Mouse (Mus musculus) adrenal gland, adult 10 weeks (tissue): ENCODE results near the gene Bcl2l2. TPM values are rescaled to one million over a fixed set of nuclear protein-coding genes. Genes with fewer than 3 reads are reported as not detected.

Experiments used
- polyA plus RNA-seq: library from polyadenylated mRNA; stranded (reverse); fragments of 350-450 nt; fragmentation: Illumina TruSeq; extraction: RNeasy Lipid Tissue Mini Kit (QIAGEN cat#74804); gene quantifications from one replicate; pipeline ENCODE4 v1.2.3, GENCODE M21; 2014; ENCODE audit warnings: low read depth, low replicate concordance

Bcl2l2 gene
- polyA plus RNA-seq = 25.8 TPM

DNA sequence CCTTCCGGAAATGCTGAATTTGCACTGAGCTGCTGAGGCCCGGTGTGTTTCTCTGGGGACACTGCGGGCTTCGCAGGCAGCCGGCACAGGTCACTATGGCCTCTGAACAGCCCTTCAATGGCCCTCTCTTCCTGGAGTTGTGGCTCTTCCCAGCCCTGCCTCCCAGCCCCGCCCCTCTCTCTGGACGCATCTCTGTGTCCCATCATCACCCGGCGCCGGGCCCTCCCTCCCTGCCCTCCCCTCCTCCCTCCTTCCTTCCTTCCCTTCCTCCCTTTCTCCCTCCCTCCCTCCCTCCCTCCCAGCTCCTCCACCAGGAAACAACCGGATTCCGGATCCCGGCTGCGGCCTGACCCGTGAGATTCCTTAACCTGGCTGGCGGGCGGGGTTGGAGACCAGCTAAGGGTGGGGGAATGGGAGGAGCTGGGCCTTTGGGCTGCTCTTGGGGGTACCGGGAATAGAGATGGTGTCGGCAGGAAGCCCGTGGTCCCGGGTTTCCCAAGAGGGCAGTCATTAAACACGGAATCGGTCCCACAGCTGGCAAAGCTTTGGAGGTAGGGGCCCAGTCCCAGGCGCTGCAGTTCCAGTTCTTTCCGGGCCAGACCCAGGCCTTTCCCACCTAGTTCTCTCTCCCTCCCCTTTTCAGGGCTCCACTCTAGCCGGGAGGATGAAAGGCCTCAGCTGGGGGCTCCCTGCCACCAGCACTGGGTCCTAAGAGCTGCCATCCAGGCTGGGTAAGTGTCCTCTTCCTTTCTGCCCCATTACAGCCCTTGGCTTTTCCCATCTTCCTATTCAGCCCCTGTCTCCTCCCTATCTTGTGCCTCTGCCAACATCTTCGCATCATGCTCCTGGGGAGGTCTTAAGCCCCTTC lies at the start of gene Bcl2l2, which contains the start of gene Gm20521:
Bcl2l2 (plus strand) TSS at position 224 of the 868 bp plus-strand sequence.
Gm20521 (plus strand) TSS at position 288 of the 868 bp plus-strand sequence.

DNA sequence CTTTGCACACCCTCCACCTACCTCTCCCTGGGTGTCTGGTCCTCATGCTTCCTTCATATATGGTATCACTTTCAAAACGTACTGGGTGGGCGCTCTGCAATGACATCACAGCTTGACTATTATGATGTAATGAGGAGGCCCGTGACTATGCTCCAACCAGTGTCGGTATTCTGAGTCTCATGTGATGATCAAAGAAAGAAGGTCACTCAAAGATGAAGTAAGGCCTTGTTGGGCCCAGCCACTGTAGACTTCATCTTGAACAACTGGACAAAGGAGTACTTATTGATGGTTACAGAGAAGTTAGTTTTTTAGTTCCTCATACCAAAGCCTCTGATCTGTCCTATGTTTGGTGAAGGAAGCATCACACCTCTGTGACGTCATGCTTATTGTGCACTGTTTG lies 12.3 kb upstream of the Bcl2l2 start, which contains the start of gene Homez:
Homez (minus strand) TSS at position 101 of the 400 bp plus-strand sequence.

DNA sequence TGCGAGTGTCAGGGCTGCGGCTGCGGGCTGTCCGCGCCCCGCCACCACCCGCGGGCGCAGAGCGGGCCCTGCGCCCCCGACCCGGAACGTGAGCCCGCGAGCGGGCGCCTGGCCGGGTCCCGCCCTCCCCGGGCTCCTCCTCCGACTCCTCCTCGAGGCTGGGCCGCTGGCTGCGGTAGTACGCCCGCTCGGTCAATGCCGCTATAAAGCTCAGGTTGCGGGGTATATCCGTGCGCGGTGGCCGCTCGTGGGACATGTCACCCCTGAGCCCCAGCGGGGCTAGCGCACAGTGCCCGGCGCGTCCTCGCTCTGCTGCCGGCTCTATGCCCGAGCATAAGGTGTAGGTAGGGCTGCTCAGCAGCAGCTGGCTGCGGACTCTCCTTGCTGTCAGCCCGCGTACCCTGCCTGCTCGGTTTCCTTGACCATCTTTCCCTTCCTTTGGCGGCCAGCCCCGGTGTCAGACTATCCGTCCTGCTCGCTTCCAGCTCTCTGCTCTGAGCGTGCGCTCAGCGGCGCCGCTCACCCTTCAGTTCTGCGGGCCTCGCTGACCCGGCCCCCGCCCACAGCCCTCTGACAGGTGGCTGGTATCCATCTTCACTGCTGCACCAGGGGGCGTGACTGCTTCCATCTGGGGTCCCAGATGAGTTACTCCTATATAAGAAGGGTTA lies 6.0 kb upstream of the Bcl2l2 start, which contains the start of gene Ppp1r3e:
Ppp1r3e (minus strand) TSS at position 503 of the 668 bp plus-strand sequence.

DNA sequence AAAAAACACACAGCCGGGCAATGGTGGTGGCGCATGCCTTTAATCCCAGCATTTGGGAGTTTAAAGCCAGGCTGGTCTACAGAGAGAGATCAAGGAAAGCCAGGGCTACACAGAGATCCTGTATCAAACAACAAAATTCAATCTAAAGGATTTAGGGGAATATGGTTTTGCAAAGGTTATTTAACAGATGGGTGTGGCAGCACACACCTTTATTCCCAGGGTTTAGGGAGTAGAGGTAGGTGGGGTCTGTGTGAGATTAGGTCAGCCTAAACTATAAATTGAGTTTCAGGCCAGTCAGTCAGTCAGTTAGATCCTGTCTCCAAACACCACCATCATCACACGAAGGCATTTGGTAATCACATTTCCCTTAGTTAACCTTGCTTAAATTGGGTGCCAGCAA lies 9.0 kb downstream of the Bcl2l2 start, which contains the start of gene Pabpn1:
Pabpn1 (plus strand) TSS at position 301 of the 400 bp plus-strand sequence.

DNA sequence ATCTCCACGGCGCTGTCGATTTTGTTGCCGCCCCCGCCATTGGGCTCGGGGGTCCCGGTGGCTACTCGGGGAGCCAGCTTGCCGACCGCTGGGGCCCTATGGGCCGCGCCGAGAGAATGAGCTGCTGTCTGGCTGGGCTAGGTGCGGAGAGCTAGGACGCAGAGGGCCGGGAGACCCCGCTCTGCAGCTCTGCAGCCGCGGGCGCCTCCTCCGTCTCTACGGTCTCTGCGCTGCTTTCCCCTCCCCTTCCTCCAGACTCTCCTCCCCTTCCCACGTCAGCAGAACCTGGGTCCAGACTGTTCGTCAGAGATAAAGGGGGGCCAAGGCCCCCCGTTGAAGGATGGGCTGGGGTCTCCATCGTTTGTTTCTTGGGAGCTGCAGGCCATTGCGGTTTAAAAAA lies 29.7 kb downstream of the Bcl2l2 start, which contains the start of gene Slc22a17:
Slc22a17 (minus strand) TSS at position 247 of the 400 bp plus-strand sequence.

DNA sequence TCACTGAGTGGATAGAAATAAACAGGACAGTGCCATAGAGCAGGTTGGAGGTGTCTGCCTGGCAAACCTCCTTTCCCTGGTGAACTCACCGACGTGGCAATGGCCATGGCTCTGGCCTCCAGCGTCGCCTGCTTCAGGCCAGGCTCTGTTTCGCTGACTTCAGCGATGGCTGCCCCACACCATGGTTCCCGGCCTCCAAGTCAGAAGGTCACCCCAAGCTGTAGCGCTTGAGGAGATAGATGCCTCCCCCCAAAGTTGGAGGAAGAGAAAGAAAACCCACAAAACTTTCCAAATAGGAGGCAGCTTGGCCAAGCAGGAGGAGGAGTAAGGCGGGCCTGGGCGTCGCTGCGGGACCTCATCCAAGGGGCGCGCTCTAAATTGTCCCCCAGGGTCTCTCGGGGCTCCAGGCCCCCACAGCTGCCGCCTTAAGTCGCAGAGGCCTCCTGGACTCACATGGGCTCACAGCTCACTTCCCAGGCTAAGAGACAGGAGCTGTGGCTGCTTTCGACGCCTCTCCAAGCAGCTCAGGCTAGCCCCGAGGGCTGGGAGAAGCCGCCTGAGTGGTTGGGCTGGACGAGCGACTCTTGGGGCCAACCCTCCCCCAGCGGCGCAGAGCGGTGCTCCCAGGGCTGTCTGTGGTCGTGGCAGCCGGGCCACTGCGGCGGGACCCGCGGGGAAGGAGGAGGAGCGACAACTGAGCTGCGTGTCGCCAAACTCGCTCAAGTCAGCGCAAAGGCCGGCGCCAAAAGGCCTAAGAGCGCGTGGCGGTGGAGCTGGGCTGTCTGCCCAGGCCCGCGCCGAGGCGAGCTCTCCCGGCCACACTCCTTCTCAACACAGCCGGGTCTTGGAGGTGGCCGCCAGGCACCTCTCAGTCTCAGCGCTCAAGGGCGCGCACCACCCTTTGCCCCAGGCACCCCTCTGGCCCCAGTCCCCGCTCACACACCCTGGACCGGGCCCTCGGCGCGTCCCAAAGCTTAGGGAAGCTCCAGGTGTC lies 42.5 kb downstream of the Bcl2l2 start, which contains the start of gene Efs:
Efs (minus strand) TSS at position 778 of the 994 bp plus-strand sequence.

DNA sequence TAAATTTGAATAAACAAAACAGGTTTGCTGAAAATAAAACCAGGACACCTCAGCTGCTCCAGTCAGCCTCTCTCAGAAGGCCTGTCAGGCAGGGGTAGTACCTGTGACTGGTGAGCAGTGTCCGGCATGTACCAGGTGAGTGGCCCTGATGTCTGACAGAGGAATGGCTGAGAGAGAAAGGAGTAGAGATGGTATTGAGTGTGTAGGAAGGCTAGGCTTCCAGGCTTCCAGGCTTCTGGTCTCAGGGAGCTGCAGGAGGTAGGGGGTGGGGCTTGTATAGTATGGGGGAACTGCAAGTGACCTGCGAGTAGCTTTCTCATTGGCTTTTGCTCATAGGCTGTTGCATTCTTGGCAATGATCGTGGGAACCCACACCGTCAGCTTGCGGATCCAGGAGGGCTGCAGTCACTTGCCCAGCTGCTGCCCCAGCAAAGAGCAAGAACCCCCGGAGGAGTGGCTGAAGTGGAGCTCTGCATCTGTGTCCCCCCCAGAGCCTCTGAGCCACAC lies 49.5 kb downstream of the Bcl2l2 start, which contains the start of gene Il25:
Il25 (plus strand) TSS at position 51 of the 506 bp plus-strand sequence.

DNA sequence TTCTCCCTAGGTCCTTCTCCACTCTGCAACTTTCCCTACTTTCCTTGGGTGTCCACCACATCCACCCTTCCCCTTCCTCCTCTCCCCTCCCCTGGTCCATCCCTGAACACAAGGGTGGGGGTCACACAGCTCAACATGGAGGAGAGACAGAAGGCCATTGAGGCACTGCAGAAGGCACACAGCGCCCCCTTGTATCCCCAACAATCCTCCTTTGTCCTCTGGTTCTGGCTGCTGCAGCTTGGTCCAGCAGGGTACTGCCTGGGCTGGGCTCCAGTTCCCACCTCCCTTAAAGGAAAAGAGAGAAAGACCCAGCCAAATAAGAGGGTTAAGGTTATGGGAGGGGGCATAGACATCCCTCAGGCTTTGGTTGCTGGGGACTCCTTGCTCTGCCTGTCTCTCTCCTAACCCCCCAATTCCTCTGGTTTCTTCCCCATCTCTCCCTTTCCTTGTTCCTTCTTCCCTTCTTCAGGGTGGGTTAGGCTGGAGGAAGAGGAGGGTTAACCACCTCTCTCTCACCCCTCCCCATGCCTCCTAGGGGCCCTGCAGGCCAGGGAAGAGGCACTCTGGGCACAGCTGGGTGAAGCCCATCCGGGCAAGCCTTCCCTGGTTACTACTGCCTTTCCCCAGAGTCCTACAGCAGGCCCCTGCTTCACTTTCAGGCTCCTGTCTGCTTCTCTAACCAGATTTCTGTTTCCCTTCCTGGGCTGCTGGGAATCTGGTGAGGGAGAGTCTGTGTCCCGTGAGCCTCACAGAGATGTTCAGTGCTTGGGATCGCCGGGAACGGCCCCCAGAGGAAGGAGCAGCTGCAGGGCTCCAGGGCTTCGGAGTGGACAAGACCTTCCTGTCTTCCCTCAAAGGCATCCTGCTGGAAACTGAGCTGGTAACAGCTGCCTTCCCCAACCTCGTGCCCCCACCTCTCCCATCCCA lies 53.0 kb downstream of the Bcl2l2 start, which contains the start of gene Cmtm5:
Cmtm5 (plus strand) TSS at position 358 of the 927 bp plus-strand sequence.

Other genes starting within 250 kb of the Bcl2l2 start
- not detected for gene Gm17606, start 242.4 kb upstream of the Bcl2l2 start, polyA plus RNA-seq
- gene Cdh24, start 242.0 kb upstream of the Bcl2l2 start, polyA plus RNA-seq = 0.17 TPM
- 26.5 TPM for gene 1700123O20Rik, start 197.2 kb upstream of the Bcl2l2 start, polyA plus RNA-seq
- 163 TPM for gene Acin1, start 196.4 kb upstream of the Bcl2l2 start, polyA plus RNA-seq
- not detected for gene Gm29776, start 184.5 kb upstream of the Bcl2l2 start, polyA plus RNA-seq
- not detected for gene Cebpe, start 171.2 kb upstream of the Bcl2l2 start, polyA plus RNA-seq
- 16.3 TPM for gene Slc7a8, start 101.4 kb upstream of the Bcl2l2 start, polyA plus RNA-seq
- not detected for gene Rnf212b, start 69.2 kb upstream of the Bcl2l2 start, polyA plus RNA-seq
- 11.6 TPM for gene Homez, start 12.4 kb upstream of the Bcl2l2 start, polyA plus RNA-seq
- gene Ppp1r3e, start 5.8 kb upstream of the Bcl2l2 start, polyA plus RNA-seq = 9.8 TPM
- gene Gm20521, start 64 bp downstream of the Bcl2l2 start, polyA plus RNA-seq = not detected
- gene Pabpn1, start 9.1 kb downstream of the Bcl2l2 start, polyA plus RNA-seq = 49.7 TPM
- 1.6 TPM for gene Slc22a17, start 29.8 kb downstream of the Bcl2l2 start, polyA plus RNA-seq
- gene Efs, start 42.7 kb downstream of the Bcl2l2 start, polyA plus RNA-seq = not detected
- gene Il25, start 49.3 kb downstream of the Bcl2l2 start, polyA plus RNA-seq = not detected
- not detected for gene Cmtm5, start 52.9 kb downstream of the Bcl2l2 start, polyA plus RNA-seq
- not detected for gene Myh6, start 83.5 kb downstream of the Bcl2l2 start, polyA plus RNA-seq
- not detected for gene Gm17428, start 93.6 kb downstream of the Bcl2l2 start, polyA plus RNA-seq
- gene Myh7, start 111.2 kb downstream of the Bcl2l2 start, polyA plus RNA-seq = not detected
- 3.3 TPM for gene Ngdn, start 132.1 kb downstream of the Bcl2l2 start, polyA plus RNA-seq
- 0.99 TPM for gene Zfhx2, start 208.9 kb downstream of the Bcl2l2 start, polyA plus RNA-seq
- gene Thtpa, start 211.4 kb downstream of the Bcl2l2 start, polyA plus RNA-seq = 6.7 TPM
- gene Ap1g2, start 223.2 kb downstream of the Bcl2l2 start, polyA plus RNA-seq = 3.8 TPM
- 1.2 TPM for gene Jph4, start 233.6 kb downstream of the Bcl2l2 start, polyA plus RNA-seq